Comparison of ENCODE assay signal across 16 mouse cellular contexts in genomic region chr16:95886131-95886530, GRCm38 (mm10).
"Had no signal": no experiment of that assay in that cellular context is flagged by ENCODE, and none has a peak within 500 bp of the region (broad histone marks: within the 10 kb centered on the region; RNA-seq: fewer than 3 reads in every experiment).

No protein-coding gene starts in this region.

- H3K4me1 ChIP-seq: limb, embryonic 10.5 days; liver, embryonic 15.5 days; megakaryocyte, embryonic 14.5 days; midbrain, embryonic 12.5 days; neural tube, embryonic 13.5 days had no signal

- DNase-seq: kidney, adult 2 months; kidney, postnatal 36 days; lung, adult 2 months; lung, postnatal 36 days; retina, postnatal 1 day; right cerebral cortex, postnatal 4 days had no signal

- H3K27me3 ChIP-seq: liver, embryonic 15.5 days; midbrain, embryonic 12.5 days; neural tube, embryonic 13.5 days had no signal

- H3K36me3 ChIP-seq: limb, embryonic 10.5 days; liver, embryonic 15.5 days; midbrain, embryonic 12.5 days; neural tube, embryonic 13.5 days had no signal

- H3K4me3 ChIP-seq: layer of hippocampus, adult 2 months; limb, embryonic 10.5 days; liver, embryonic 15.5 days; megakaryocyte, embryonic 14.5 days; midbrain, embryonic 12.5 days; neural tube, embryonic 13.5 days had no signal

- H3K9ac ChIP-seq: liver, embryonic 15.5 days; midbrain, embryonic 12.5 days; neural tube, embryonic 13.5 days had no signal

- H3K27ac ChIP-seq: kidney, postnatal 0 days; layer of hippocampus, adult 2 months; limb, embryonic 10.5 days; liver, embryonic 15.5 days; midbrain, embryonic 12.5 days; neural tube, embryonic 13.5 days had no signal

- ATAC-seq: intestine, embryonic 16.5 days; lung, postnatal 0 days; midbrain, embryonic 16.5 days had no signal
